Mouse (Mus musculus): ENCODE measurements around the gene Lrch3.
"Not testable (repeated sequence)": the region's sequence is repeated elsewhere in the genome, so short reads cannot be mapped to it uniquely, and the experiment has no call there.

DNA sequence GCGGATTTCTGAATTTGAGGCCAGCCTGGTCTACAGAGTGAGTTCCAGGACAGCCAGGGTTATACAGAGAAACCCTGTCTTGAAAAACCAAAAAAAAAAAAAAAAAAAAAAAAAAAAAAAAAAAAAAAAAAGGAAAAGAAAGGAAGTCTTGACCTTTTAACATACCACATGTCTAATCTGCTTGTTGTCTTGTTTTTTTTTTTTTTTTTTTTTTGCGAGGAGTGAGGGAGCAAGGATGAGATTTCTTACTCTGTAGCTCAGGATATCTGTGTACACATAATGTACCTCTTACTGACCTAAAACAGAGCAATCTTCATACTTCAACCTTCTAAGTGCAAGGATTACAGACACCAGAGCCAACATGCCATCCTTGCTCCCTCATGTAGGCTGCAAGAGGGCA, 141.0 kb downstream of the Lrch3 start:
- not testable (repeated sequence) for TF ChIP-seq POLR2A (IDR thresholded peaks at IDR 0.05; ENCODE audit: borderline replicate concordance, extremely low read depth, insufficient read depth, insufficient read length, poor library complexity, severe bottlenecking); CTCF (IDR thresholded peaks at IDR 0.05; ENCODE audit: borderline replicate concordance, extremely low read depth, insufficient read depth, insufficient read length)
